Mouse (Mus musculus): ENCODE results near the gene Stxbp1.
A peak's percentile ranks its signal among the peaks of the same experiment; 100 is the strongest.
"Not testable (repeated sequence)": the region's sequence is repeated elsewhere in the genome, so short reads cannot be mapped to it uniquely, and the experiment has no call there.

Stxbp1 gene

GRCm38 (mm10) chr2:32870275-32871100, 23.4 kb upstream of the Stxbp1 start:
- DNase-seq: no peak

- peak; percentile 33 for DNase-seq
Observed at GRCm38 (mm10) chr2:32869721-32870274, 22.8 kb upstream of the Stxbp1 start.

DNA sequence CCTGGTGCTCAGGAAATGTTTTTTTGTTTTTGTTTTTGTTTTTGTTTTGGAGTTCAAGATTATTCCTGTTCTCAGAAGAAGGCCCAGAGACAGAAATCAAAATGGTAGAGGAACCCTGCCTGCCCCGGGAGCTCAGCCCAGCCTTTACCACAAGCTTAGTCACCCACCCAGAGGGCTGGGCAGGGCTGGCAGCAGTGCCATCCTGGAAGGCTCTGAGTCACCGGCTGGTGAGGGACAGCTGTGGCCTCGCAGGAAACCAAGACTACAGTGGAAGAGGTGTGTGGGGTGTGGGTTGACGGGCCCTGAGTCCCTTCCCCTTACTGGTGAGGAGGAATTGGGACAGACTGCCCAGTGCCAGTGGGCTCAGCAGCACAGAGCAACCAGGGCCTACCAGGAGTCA, 20.3 kb upstream of the Stxbp1 start:
- no peak for DNase-seq

- peak; percentile 26 for DNase-seq
Observed at GRCm38 (mm10) chr2:32864755-32865154, 17.7 kb upstream of the Stxbp1 start.

GRCm38 (mm10) chr2:32863317-32863716, 16.3 kb upstream of the Stxbp1 start:
- no peak for DNase-seq

DNA sequence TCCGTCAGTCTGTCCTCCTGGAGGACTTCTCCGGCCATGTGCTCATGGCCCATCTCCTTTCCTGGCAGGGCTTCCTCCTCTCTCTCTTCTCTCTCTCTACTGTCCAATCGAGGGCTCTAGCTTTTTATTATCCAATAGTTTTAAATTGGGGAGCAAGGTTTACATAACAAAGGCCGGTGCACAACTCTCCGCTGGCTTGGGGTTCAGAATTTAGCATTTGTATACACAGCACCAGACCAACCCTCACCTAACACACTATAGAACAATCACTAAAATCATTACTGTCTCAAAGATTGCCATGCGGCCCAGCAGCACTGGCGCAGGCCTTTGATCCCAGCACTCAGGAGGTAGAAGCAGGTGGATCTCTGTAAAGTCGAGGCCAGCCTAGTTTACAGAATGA, 13.8 kb upstream of the Stxbp1 start:
- no peak for DNase-seq

DNA sequence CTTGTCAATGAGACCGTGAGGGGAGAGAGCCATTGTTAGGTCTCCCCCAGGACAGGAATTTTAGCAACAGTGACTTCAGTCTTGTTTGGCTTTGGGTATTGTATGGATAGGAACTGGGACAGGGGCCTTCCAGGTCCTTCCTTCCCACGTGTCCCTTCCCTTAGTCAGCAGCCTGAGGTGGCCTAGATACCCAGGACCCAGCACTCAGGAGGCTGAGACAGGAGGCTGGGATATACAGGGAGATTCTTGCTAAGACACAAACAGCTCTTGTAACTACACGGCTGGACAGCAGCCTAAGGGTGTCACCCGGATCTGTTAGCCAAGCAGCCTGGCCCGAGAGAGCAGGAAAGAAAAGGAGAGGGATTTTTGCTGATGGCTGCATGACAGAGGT, 12.6 kb upstream of the Stxbp1 start:
- DNase-seq: no peak

DNA sequence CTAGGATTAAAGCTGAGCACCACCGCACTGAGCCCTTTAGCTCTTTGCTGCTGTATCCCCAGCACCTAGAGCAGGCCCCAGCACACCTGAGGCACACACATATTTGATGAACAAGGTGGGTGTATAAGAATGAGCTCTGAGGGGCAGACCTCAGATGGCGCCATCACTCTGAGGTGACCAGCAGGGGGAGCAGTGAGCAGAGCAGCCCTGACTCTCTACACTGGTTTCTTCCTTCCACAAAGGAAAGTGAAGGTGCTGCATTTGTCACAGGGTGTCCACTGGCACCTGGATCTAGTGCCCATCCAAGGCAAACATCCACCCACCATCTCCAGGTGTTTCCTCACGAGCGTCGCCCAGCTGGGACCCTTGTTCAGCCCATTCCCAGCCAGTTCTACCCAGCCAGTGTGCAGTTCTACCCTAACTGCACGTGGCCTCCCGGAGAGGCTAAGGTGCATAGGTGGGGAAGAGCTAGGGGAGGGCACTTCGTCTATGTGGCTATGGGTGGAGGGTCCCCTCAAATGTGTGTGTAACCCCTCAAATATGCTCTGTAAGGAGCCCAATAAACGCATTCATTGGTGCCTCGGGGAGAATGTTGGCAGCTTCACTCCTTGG, 12.1 kb upstream of the Stxbp1 start:
- peak; percentile 65 for DNase-seq

DNA sequence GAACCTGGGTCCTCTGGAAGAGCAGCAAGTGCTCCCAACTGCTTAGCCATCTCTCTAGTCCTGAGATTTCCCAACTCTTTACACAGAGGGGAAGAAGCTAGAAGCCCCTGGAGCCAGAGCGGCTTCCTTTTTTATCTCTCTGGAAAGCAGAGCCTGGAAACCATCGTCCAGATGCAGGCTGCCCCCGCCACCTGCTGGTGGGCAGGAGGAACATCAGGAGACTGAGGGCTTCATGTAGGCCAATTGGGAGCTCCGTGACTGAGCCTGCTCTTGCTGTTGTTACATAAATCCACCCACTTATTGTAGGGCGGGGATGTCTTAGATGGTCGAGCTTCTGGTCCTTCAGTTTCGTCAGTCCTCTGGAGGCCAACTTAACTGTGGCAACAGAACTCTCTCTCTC, 10.5 kb upstream of the Stxbp1 start:
- peak; percentile 75 for DNase-seq

- no peak for DNase-seq
Observed at GRCm38 (mm10) chr2:32855790-32856465, 8.9 kb upstream of the Stxbp1 start.

DNA sequence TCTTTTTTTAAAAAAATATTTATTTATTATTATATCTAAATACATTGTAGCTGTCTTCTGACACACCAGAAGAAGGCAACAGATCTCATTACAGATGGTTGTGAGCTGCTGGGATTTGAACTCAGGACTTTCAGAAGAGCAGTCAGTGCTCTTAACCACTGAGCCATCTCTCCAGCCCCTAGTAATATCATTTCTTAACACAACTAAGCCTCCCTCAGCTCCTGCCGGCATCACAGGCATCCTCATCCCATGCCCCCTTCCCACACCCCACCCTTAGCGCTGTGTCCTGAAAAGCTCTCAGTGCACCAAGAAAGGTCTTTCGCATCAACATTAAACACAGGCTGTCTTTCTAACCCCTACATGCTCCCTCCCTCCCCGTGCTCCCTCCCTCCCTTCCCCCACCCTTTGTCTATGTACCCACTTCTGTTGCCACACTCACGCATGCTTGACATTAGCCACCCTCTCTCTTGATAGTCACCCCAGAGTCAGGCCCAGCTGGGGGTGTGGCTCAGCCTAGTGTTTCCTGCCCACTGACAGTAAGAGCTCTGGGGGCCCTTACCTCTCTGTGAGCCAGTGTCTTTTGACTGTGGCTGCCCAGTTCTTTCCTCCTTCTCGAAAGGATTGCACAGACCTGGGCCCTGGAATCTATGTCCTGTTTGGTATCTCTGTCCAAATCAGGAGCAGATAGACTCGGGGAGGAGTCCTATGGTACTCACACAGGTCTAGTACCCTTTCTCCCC, 8.2 kb upstream of the Stxbp1 start:
- no peak for DNase-seq

DNA sequence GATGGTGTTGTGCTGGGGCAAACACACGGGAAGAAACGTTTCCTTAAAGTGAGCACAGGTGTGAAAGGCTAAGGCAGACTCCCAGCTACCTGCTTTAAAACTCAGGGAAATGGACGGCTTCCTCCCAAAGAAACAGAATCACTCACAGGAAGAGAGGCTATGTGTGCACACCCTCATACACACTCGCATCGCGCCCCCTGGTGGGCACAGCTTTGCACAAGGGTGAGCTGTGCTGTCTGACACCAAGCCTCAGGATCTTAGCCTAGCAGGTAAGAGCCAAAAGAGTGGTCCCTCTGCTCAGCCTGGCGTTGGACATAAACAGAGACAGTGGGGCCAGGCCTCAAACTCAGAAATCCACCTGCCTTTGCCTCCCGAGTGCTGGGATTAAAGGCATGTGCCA, 7.2 kb upstream of the Stxbp1 start:
- peak; percentile 92 for DNase-seq

DNA sequence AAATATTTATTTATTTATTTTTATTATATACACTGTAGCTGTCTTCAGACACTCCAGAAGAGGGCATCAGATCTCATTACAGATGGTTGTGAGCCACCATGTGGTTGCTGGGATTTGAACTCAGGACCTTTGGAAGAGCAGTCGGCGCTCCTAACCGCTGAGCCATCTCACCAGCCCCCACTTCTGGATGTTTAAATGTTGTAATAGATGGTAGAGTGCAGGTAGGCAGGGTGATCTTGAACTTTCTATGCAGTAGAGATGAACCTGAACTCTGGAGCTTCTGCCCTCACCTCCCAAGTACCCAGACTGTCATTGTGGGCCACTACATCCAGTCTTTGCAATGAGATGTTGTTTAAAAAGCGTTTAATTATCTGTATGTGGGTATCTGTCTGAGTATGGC, 6.7 kb upstream of the Stxbp1 start:
- not testable (repeated sequence) for DNase-seq

GRCm38 (mm10) chr2:32852156-32852555, 5.1 kb upstream of the Stxbp1 start:
- DNase-seq: peak; percentile 59

- DNase-seq: no peak
Observed at GRCm38 (mm10) chr2:32847468-32847821, 400 bp upstream of the Stxbp1 start.

DNA sequence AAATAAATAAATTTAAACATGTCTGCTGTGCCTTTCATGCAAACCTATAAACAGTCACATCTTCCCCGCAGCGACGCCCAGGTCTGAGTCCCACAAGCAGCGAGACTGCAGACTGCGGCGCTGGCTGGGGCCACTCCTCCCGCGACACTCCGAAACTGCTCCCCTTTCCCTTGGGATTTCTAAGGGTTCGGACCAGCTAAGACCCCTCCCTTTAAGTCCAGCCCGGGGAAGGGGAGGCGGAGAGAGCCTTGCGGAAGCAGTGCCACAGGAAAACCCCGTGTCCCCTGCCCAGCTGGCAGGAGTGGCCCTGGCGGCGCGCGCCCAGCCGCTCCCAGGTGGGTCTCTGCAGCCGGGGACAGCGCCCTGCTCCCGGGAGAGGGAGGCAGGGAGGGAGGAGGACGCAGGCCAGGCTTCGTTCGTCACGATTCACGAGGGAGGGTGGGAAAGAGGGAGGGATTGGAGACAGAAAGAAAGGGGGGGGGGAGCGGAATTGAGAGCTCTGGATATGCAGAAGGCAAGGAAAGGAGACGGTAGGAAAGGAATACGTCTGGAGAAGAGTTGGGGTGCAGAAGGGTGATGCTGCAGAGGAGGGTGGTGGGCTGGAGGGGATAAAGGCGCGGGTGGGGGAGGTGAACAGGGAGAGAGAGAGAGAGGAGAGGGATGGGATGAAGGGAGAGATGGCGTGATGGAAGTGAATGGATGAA, 792 bp downstream of the Stxbp1 start:
- peak; percentile 56 for DNase-seq

DNA sequence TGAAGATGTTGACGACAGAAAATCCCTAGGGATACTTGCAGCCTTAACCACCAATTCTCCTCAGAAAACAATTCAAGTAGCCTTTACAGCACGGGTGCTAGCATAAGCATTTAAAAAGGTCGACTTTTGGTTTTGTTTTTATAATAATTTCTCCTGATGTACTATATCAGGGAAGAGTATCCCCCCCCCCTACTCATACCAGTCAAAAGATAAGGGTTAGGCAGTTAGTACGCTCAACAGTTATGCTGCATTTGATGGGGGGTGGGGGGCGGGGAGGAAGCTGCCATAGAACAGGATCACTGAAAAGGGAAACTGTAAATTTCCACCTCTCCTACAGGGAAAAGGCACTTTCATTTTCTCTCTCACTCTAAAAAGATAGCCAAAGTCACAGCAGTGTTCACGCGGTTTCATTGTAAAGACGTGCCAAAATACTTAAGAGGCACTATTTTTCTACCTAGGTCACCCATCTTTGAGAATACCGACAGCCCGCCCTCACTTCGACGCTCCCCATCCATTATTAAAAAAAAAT, 1.4 kb downstream of the Stxbp1 start:
- no peak for DNase-seq

GRCm38 (mm10) chr2:32842558-32842957, 4.5 kb downstream of the Stxbp1 start:
- DNase-seq: no peak

- no peak for DNase-seq
Observed at GRCm38 (mm10) chr2:32841099-32841498, 5.9 kb downstream of the Stxbp1 start.

- DNase-seq: no peak
Observed at GRCm38 (mm10) chr2:32839261-32839660, 7.8 kb downstream of the Stxbp1 start.

- DNase-seq: no peak
Observed at GRCm38 (mm10) chr2:32838147-32838884, 8.7 kb downstream of the Stxbp1 start.

Data from kidney, adult 18-20 months (tissue).